Mouse (Mus musculus): ENCODE measurements around the gene Zdbf2.

DNA sequence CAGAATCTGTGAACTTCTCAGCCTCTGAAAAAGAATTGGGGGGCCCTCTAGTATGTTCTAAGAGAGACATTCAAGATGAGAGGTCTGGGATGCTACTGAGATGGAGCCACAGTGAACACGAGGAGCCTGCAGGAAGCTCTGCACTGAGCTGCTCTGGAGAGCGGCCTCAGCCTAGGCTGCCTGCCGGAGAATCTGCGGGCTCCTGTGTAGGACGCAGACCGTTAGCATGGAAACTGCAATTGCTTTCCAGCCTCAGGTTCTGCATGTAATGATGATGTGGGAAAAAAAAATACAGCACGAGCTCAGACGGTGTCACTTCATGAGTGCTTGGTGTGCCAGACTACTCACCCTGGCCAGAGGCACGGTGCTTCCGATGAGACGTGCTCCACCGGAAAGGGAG is 6.9 kb upstream of the Zdbf2 start:
- no peak for TF ChIP-seq CTCF (IDR thresholded peaks at IDR 0.05; ENCODE audit: insufficient read depth, low read depth, low read length)
- TF ChIP-seq POLR2A (IDR thresholded peaks at IDR 0.05; ENCODE audit: insufficient read depth, low read depth, low read length): no peak

All from olfactory bulb, adult 2 months (tissue).